Mouse (Mus musculus) liver, embryonic 15.5 days (tissue): Measurements from ENCODE around the gene Prss2. TPM values are rescaled to one million over a fixed set of nuclear protein-coding genes. Genes with fewer than 3 reads are reported as not detected.

Source experiments
- polyA plus RNA-seq: library from polyadenylated mRNA; unstranded; fragments of >200 nt; fragmentation: Nextera tagmentation; extraction: Ambion mirVana; gene quantifications from 2 replicates; pipeline ENCODE4 v1.2.1, GENCODE M21; 2015

Gene Prss2
- polyA plus RNA-seq, 1 experiment from 2014 or later: 0.22 TPM

Other genes starting within 250 kb of the Prss2 start
- gene Try4, start 219.5 kb upstream of the Prss2 start, polyA plus RNA-seq: not detected in 2 replicates
- gene Try5, start 204.9 kb upstream of the Prss2 start, polyA plus RNA-seq: 1.9 TPM in 1 of 2 replicates, not detected in the other
- gene Try10, start 167.7 kb upstream of the Prss2 start, polyA plus RNA-seq: 0.35 and 3.7 TPM in 2 replicates
- gene Prss3, start 144.1 kb upstream of the Prss2 start, polyA plus RNA-seq: 0.51 TPM in 1 of 2 replicates, not detected in the other
- 0.14 and 0.64 TPM in 2 replicates for gene Gm5771, start 129.4 kb upstream of the Prss2 start, polyA plus RNA-seq
- 0.18 and 0.94 TPM in 2 replicates for gene Gm10334, start 75.6 kb upstream of the Prss2 start, polyA plus RNA-seq
- 0.45 and 3.8 TPM in 2 replicates for gene Prss1, start 62.9 kb upstream of the Prss2 start, polyA plus RNA-seq
- gene Ephb6, start 83.7 kb downstream of the Prss2 start, polyA plus RNA-seq: 0.48 and 0.59 TPM in 2 replicates
- 0.13 and 0.15 TPM in 2 replicates for gene Trpv6, start 114.6 kb downstream of the Prss2 start, polyA plus RNA-seq
- 0.02 and 0.13 TPM in 2 replicates for gene Trpv5, start 159.0 kb downstream of the Prss2 start, polyA plus RNA-seq
- gene Llcfc1, start 162.6 kb downstream of the Prss2 start, polyA plus RNA-seq: 0.12 TPM in 1 of 2 replicates, not detected in the other
- gene Kel, start 182.6 kb downstream of the Prss2 start, polyA plus RNA-seq: 299 and 347 TPM in 2 replicates